Mouse (Mus musculus): ENCODE measurements at regions not wholly inside any gene's neighbourhood (a gene's known extent, or its start where the extent isn't known, plus 50 kb on each side); places are given as distances from the start of the nearest gene placed in this dataset.

DNA sequence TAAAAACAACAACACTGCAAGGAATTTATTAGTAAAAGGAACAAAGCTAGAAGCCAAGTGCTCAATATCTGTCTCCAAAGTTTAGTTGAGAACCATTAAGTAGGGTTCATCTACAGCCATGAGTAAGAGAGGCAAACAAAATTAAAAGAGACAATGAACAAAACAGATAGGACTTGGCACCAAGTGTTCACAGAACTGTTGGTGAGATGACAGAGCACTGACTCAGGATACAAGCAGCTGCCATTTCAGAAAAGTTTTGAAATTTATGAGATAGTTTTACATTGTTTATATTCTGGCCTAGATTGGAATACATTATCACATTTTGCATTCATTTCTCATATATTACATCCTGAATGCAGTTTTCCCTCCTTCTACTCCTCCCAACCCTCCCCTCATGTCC lies 60.4 kb upstream of the Mbnl1 start:
- no peak for DNase-seq

DNA sequence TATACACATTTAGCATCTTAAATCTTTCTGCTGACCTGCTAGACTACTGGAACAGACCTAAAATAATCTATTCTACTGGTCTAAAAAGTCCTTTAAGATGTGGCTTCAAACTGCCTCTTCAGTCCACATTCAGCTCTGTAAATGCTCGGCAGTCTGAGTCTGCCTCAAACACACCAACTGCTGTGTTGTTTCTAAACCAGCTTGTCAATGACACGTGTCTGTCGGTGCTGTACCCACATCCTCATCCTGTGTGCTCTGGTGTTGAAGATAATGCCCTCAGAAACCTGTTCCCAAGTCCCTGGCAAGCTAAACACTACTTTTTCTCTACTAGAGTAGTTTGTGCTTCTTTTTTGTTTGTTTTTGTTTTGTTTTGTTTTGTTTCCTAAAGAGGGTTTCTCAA lies 58.9 kb upstream of the Mbnl1 start:
- no peak for DNase-seq

DNA sequence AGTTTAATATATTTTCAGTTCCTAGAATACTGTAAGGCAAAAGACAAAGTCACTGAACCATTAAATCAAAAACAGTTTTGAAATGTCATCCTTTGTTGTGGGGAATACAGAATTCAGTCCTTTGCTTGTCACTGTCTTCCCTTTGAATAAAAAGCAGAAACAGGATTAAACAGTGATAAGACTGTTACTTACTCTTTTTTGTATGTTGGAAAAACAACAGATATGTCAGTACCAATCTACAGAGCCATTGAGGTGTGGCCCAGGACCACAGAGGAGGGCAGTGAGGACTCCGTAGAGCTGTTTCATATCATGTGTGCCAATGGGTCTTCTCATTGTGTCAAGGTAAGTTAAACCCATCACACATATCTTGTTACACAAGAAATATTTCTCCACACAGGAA lies 55.6 kb upstream of the Mbnl1 start:
- DNase-seq = no peak

DNA sequence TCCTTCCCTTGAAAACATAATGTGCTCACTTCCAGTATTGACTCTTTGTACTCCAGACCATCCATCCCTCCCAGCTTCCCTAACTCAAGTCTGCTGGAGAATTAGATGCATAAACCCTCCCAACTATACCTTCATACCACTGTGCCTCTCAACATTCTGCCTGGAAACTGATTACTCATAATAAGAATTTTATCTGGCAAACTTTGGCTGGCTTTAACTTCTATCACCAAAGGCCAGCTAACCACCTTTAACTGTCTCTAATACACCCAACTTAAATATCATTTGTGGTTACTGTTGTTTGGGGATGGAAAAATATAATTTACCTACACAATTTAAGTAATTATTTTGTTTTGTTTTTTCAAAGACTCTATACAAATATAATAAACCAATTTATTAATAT lies 54.0 kb upstream of the Mbnl1 start:
- no peak for DNase-seq

DNA sequence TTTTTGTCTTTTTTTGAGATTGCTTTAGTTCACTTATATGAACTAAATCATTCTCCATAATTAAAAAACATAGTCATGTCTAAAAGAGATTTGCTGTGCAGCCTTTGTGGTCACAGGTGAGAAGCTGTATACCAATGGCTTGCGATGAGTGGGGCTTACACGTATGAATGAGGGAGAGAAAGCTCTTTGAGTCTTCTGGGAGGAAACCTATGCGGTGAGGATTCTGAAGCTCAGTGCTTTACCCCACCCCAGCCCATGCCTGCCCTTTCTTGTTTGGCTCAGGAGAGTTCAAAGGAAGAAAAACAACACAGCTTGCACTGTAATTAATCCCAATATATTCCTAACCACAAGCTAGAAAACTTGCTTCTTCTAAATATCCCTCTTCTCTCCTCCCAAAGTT lies 53.4 kb upstream of the Mbnl1 start:
- DNase-seq = no peak
